Comparison of ENCODE assay signal across 8 mouse cellular contexts in the genomic region with DNA sequence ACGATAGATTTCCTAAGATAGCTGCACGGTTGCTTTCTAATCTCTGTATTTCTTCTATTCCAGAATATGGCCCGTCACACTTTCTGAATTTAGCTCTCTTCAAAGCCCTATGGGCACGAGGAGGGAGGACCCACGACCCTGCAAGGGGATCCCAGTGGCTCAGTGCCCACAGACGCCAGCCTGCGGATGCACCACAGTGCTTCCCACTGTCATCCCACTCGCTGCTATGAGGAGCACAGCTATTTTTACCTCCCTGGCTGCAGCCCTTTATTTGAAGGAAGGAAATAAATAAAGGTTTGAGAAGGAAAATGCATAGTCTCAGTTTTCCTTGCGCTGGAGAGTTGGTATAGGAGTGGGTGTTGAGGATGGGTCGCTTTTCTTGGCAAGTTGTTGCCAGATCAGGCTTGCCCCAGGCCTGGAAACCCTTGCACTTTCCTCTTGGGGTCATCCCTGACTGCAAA. TPM values are rescaled to one million over a fixed set of nuclear protein-coding genes. Genes with fewer than 3 reads are reported as not detected.
DNase-seq lines count a peak whose midpoint lies in the region; ATAC-seq lines count a peak whose summit lies in the region.

No protein-coding gene starts in this region.

- no peak overlapping the region for H3K9ac ChIP-seq in lung, embryonic 15.5 days
- H3K9ac ChIP-seq in forebrain, embryonic 11.5 days (ENCODE audit: low read length) = peak overlapping the region; percentile 82; the same call in 1 of the 2 replicates
- peak overlapping the region; percentile 91 for H3K9ac ChIP-seq in neural tube, embryonic 13.5 days

- no peaks in the 10 kb centered on the region for H3K9me3 ChIP-seq in lung, embryonic 15.5 days
- no peaks in the 10 kb centered on the region for H3K9me3 ChIP-seq in forebrain, embryonic 11.5 days (ENCODE audit: control insufficient read depth, low read length)
- H3K9me3 ChIP-seq in neural tube, embryonic 13.5 days = no peaks in the 10 kb centered on the region

- 0 out of 2 replicates have a peak, but pooled peaks cover 10% of the 10 kb centered on the region for H3K4me1 ChIP-seq in lung, embryonic 15.5 days
- H3K4me1 ChIP-seq in forebrain, embryonic 11.5 days (replicated peaks; ENCODE audit: control insufficient read depth, insufficient read depth, low read length) = no peaks in the 10 kb centered on the region
- H3K4me1 ChIP-seq in neural tube, embryonic 13.5 days (replicated peaks) = peaks cover 11% of the 10 kb centered on the region

- DNase-seq in lung, postnatal 4 days = no peak
- DNase-seq in forebrain, embryonic 11.5 days (ENCODE audit: low spot score) = no peak
- peak; percentile 25 to 32 for DNase-seq in layer of hippocampus, postnatal 14 days (ENCODE audit: low spot score in 2 of 2)
- no peak for DNase-seq in gastrocnemius, adult 8-10 months (ENCODE audit: low spot score in 2 of 2)
- DNase-seq in urinary bladder, postnatal 10 days (ENCODE audit: low spot score) = no peak

- 61% methylated on average over 10 of the region's 10 CpGs for WGBS in lung, embryonic 15.5 days
- WGBS in forebrain, embryonic 11.5 days = 57% methylated on average over 10 of the region's 10 CpGs
- 52% methylated on average over 10 of the region's 10 CpGs for WGBS in neural tube, embryonic 13.5 days

- peaks cover 26% of the 10 kb centered on the region for H3K27me3 ChIP-seq in lung, embryonic 15.5 days
- no peaks in the 10 kb centered on the region for H3K27me3 ChIP-seq in forebrain, embryonic 11.5 days (ENCODE audit: control insufficient read depth, insufficient read depth, low read length)
- no peaks in the 10 kb centered on the region for H3K27me3 ChIP-seq in neural tube, embryonic 13.5 days

- H3K4me3 ChIP-seq in lung, embryonic 15.5 days = peak overlapping the region; percentile 57
- peak overlapping the region; percentile 78 for H3K4me3 ChIP-seq in forebrain, embryonic 11.5 days (ENCODE audit: low read depth, low read length)
- peak overlapping the region; percentile 84 for H3K4me3 ChIP-seq in neural tube, embryonic 13.5 days

- no peaks in the 10 kb centered on the region for H3K36me3 ChIP-seq in lung, embryonic 15.5 days
- no peaks in the 10 kb centered on the region for H3K36me3 ChIP-seq in forebrain, embryonic 11.5 days (ENCODE audit: control insufficient read depth, insufficient read depth, low read length)
- H3K36me3 ChIP-seq in neural tube, embryonic 13.5 days = 0 out of 2 replicates have a peak, but pooled peaks cover 2% of the 10 kb centered on the region

- peak overlapping the region; percentile 97 for H3K4me2 ChIP-seq in lung, embryonic 15.5 days
- peak overlapping the region; percentile 87 for H3K4me2 ChIP-seq in forebrain, embryonic 11.5 days (ENCODE audit: low read depth, low read length, severe bottlenecking)
- H3K4me2 ChIP-seq in neural tube, embryonic 13.5 days = peak overlapping the region; percentile 97

- ATAC-seq in lung, embryonic 15.5 days (ENCODE audit: borderline replicate concordance, extremely low read depth, low FRiP score, low TSS enrichment) = no peak
- peak; percentile 19; the same call in 1 of the 2 replicates for ATAC-seq in forebrain, embryonic 11.5 days (replicated peaks; ENCODE audit: low FRiP score)
- peak; percentile 58 for ATAC-seq in neural tube, embryonic 13.5 days (ENCODE audit: low read depth)
- no peak for ATAC-seq in granulocyte monocyte progenitor cell, adult 5-6 weeks (replicated peaks; ENCODE audit: poor library complexity, severe bottlenecking)

- H3K27ac ChIP-seq in lung, embryonic 15.5 days = no peak overlapping the region
- H3K27ac ChIP-seq in forebrain, embryonic 11.5 days (ENCODE audit: low read depth, low read length) = no peak overlapping the region
- H3K27ac ChIP-seq in neural tube, embryonic 13.5 days (replicated peaks) = peak overlapping the region; percentile 83; the same call in 1 of the 2 replicates

RNA-seq across cellular contexts. Expression of a gene that starts 0.5 kb away (rescaled TPM):
- polyA plus RNA-seq in lung, embryonic 15.5 days (2015; fragmentation: Nextera tagmentation; extraction: Ambion mirVana) = 0.69 and 0.77 TPM in 2 replicates
- 8.9 and 11.1 TPM in 2 replicates for polyA plus RNA-seq in forebrain, embryonic 11.5 days (2014; fragmentation: Nextera tagmentation; extraction: Ambion mirVana)
- 100 to 1,000 TPM; 168 to 180 TPM for total RNA-seq in layer of hippocampus, postnatal 14 days (2021)
- 13.9 and 14.9 TPM in 2 replicates for polyA plus RNA-seq in neural tube, embryonic 13.5 days (2015; fragmentation: Nextera tagmentation; extraction: Ambion mirVana)
- 1 to 10 TPM in 1 of 4 experiments, under 1 TPM in 3; 0.56 to 1.6 (median 0.87) TPM for total RNA-seq in gastrocnemius, adult 8-10 months (2022)
- not detected in 2 replicates for total RNA-seq in granulocyte monocyte progenitor cell, adult 5-6 weeks (2014; fragmentation: Nextera tagmentation)
- total RNA-seq in granulocyte monocyte progenitor cell, adult 5-6 weeks (2017) = not detected in 2 replicates

Comparison
In these comparisons a context has a peak if more than half of its experiments do, and no peak if none do; other contexts are left out.
1. ATAC-seq: peak in forebrain, embryonic 11.5 days (single experiment) and neural tube, embryonic 13.5 days (single experiment); none in lung, embryonic 15.5 days (single experiment) and granulocyte monocyte progenitor cell, adult 5-6 weeks (single experiment).
2. DNase-seq: peak in layer of hippocampus, postnatal 14 days (2 of 2); none in lung, postnatal 4 days (0 of 2), forebrain, embryonic 11.5 days (single experiment), gastrocnemius, adult 8-10 months (0 of 2) and urinary bladder, postnatal 10 days (single experiment).
3. RNA of a gene that starts 0.5 kb away (total RNA-seq): 168 to 180 TPM in layer of hippocampus, postnatal 14 days; 0.56 to 1.6 TPM in gastrocnemius, adult 8-10 months and not detected in granulocyte monocyte progenitor cell, adult 5-6 weeks; every median in the first group is over 10 times any median in the second.
4. Peak in every context shown above with its lines, with median percentiles within 50 percentile points of each other: H3K4me2 ChIP-seq and H3K4me3 ChIP-seq.